Mouse (Mus musculus) liver, embryonic 12.5 days (tissue): ENCODE results near the gene Rnf126. TPM values are rescaled to one million over a fixed set of nuclear protein-coding genes. Genes with fewer than 3 reads are reported as not detected.

Experiments used
- ATAC-seq: fragments of 200-750 bp; cut with Nextera tagmentation; 2 replicates; pipeline ENCODE4 v1.8.0; 2017; ENCODE audit warnings: moderate number of reproducible peaks, mild to moderate bottlenecking, moderate library complexity
- H3K27ac ChIP-seq: fragments of 300-500 bp; sonication (generic); 2 replicates; pipeline ENCODE4 v1.5.1; 2016; ENCODE audit warnings: mild to moderate bottlenecking
- H3K27me3 ChIP-seq: fragments of 300-500 bp; sonication (generic); replicated peaks from 2 replicates; pipeline ENCODE4 v1.6.1; 2016; ENCODE audit warnings: mild to moderate bottlenecking, moderate library complexity
- H3K36me3 ChIP-seq: fragments of 300-500 bp; sonication (generic); 2 replicates; pipeline ENCODE4 v1.6.1; 2016; ENCODE audit warnings: mild to moderate bottlenecking, moderate library complexity
- H3K4me1 ChIP-seq: fragments of 300-500 bp; sonication (generic); 2 replicates; pipeline ENCODE4 v1.6.1; 2016
- H3K4me2 ChIP-seq: fragments of 300-500 bp; sonication (generic); 2 replicates; pipeline ENCODE4 v1.6.1; 2016; ENCODE audit warnings: mild to moderate bottlenecking, moderate library complexity
- H3K4me3 ChIP-seq: fragments of 300-500 bp; sonication (generic); 2 replicates; pipeline ENCODE4 v1.5.1; 2016; ENCODE audit warnings: mild to moderate bottlenecking, moderate library complexity
- H3K9ac ChIP-seq: fragments of 300-500 bp; sonication (generic); 2 replicates; pipeline ENCODE4 v1.6.1; 2016; ENCODE audit warnings: mild to moderate bottlenecking, moderate library complexity
- H3K9me3 ChIP-seq: fragments of 300-500 bp; sonication (generic); replicated peaks from 2 replicates; pipeline ENCODE4 v1.6.1; 2016; ENCODE audit warnings: mild to moderate bottlenecking, moderate library complexity
- WGBS: fragments of 180-500 bp; shearing (Covaris S2); methylation state at CpG from one replicate; pipeline ENCODE4 v1.1.7; 2016; ENCODE audit not compliant: insufficient replicate concordance; 5-methylcytosine and 5-hydroxymethylcytosine counted together
- polyA plus RNA-seq: library from polyadenylated mRNA; unstranded; fragments of >200 nt; fragmentation: Nextera tagmentation; extraction: Ambion mirVana; gene quantifications from 2 replicates; pipeline ENCODE4 v1.2.1, GENCODE M21; 2016

Gene Rnf126
- polyA plus RNA-seq, 1 experiment from 2014 or later = 80.4 TPM

DNA sequence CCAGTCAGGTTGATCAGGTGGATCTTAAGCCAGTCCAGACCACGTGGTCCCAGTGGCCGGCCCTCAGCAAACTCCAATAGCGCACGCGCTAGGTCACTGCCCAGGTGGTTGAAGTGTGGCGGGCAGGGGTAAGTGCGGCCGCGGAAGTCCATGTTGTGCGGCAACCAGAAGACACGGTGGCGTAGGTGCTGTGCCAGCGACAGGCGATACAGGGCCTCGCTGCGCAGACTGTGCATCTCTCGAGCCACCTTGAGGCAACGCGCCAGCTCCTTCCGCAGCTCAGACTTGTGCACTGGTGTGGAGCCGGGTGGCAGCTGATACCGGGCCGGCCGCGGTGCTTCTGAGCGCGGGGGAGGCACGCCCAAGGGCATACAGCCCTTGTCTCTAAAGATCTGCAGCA is 27.5 kb downstream of the Rnf126 start:
- H3K36me3 ChIP-seq = peaks cover 99% of the 10 kb centered on the region
- peaks cover 19% of the 10 kb centered on the region; the same call in 1 of the 2 replicates for H3K9me3 ChIP-seq
- no peak overlapping the region for H3K4me2 ChIP-seq
- no peak overlapping the region for H3K4me3 ChIP-seq
- 90% methylated on average over 28 of the region's 28 CpGs for WGBS
- peaks cover 15% of the 10 kb centered on the region for H3K27me3 ChIP-seq
- no peak overlapping the region for H3K27ac ChIP-seq
- no peak for ATAC-seq
- H3K4me1 ChIP-seq = no peaks in the 10 kb centered on the region
- no peak overlapping the region for H3K9ac ChIP-seq

DNA sequence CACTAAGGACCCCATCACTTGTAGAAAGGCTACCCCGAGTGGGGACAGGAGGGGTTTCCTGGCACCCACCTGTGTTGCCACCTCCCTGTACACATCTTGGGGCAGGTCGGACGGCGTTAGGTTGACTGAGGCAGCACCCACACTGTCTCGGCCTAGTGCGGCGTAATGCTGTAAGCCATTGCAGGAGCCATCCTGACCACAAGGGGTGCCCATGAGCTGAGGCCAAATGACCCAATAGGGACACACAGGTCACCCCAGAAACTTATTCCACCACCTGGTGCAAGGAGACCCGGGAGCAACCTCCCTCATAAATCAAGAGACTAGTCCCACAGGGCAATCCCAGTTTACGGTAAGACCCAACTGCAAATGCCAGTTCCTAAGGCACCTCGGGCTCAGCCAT is 28.5 kb downstream of the Rnf126 start:
- H3K27me3 ChIP-seq = peaks cover 15% of the 10 kb centered on the region
- H3K9ac ChIP-seq = no peak overlapping the region
- no peak overlapping the region for H3K4me2 ChIP-seq
- H3K9me3 ChIP-seq = peaks cover 19% of the 10 kb centered on the region; the same call in 1 of the 2 replicates
- peaks cover 96% of the 10 kb centered on the region for H3K36me3 ChIP-seq
- ATAC-seq = no peak
- 91% methylated on average over 10 of the region's 10 CpGs for WGBS
- no peak overlapping the region for H3K4me3 ChIP-seq
- H3K4me1 ChIP-seq = no peaks in the 10 kb centered on the region
- H3K27ac ChIP-seq = no peak overlapping the region

DNA sequence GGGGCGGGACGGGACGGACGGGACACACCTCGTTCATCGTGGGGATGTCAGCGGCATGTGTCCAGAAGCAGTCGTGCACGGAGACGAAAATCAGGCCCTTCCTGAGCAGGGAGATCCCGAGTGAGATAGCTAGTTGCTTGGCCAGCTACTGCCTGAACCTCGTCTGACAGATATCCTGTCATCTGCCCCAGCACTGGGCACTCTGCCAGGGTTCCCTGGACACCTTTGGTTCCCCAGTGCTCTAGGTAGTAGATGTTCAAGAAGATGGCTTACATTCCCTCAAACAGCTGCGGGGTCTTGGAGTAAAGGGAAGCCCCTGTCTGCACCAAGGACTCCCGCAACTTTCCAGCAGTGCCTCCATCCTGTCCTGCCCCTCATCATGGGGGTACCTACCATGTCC is 30.0 kb downstream of the Rnf126 start:
- Histone ChIP-seq H3K9ac (no peak overlapping the region), H3K4me1 (no peaks in the 10 kb centered on the region), H3K9me3 (peaks cover 19% of the 10 kb centered on the region; the same call in 1 of the 2 replicates), H3K36me3 (peaks cover 82% of the 10 kb centered on the region), H3K27me3 (peaks cover 15% of the 10 kb centered on the region), H3K4me3 (no peak overlapping the region), H3K27ac (no peak overlapping the region), H3K4me2 (no peak overlapping the region)
- 87% methylated on average over 14 of the region's 14 CpGs for WGBS
- ATAC-seq = no peak

DNA sequence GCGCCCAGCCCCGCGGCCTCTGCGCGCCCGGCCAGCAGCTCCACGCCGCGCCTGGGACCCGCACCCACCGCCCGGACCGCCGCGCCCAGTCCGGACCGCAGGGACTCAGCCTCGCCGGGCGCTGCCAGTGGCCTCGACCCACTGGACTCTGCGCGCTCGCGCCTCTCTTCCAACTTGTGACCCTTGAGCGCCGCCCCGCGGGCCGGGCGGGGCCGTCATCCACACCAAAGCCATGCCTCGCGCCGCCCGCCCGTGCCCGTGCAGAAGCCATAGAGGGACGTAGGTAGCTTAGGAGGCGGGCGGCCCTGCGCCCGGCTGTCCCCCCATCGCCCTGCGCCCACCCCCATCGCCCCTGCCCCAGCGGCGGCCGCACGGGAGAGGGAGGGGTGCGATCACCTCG is 31.4 kb downstream of the Rnf126 start:
- Histone ChIP-seq H3K9me3 (peaks cover 19% of the 10 kb centered on the region; the same call in 1 of the 2 replicates), H3K27ac (no peak overlapping the region), H3K4me2 (peak overlapping the region; percentile 28), H3K4me1 (no peaks in the 10 kb centered on the region), H3K36me3 (peaks cover 69% of the 10 kb centered on the region), H3K4me3 (no peak overlapping the region; the same call in 1 of the 2 replicates), H3K27me3 (peaks cover 15% of the 10 kb centered on the region), H3K9ac (no peak overlapping the region)
- ATAC-seq = no peak
- WGBS = 47% methylated on average over 52 of the region's 52 CpGs

DNA sequence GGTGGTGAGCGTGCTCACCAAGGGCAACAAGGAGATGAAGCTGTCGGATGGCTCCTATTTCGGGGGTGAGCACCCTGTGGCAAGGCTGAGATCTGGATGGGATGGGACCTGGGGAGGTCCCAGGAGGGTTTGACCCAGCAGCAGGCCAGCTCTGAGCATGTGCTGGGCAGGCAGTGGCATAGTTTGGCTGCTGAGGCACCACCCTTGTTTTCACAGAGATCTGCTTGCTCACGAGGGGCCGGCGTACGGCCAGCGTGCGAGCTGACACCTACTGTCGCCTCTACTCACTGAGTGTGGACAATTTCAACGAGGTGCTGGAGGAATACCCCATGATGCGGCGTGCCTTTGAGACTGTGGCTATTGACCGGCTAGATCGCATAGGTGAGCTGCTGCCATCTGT is 32.9 kb downstream of the Rnf126 start:
- no peaks in the 10 kb centered on the region for H3K4me1 ChIP-seq
- H3K36me3 ChIP-seq = peaks cover 54% of the 10 kb centered on the region
- WGBS = 90% methylated on average over 15 of the region's 15 CpGs
- peaks cover 11% of the 10 kb centered on the region; the same call in 1 of the 2 replicates for H3K9me3 ChIP-seq
- H3K4me2 ChIP-seq = no peak overlapping the region
- peaks cover 23% of the 10 kb centered on the region for H3K27me3 ChIP-seq
- ATAC-seq = no peak
- H3K9ac ChIP-seq = no peak overlapping the region
- H3K27ac ChIP-seq = no peak overlapping the region
- H3K4me3 ChIP-seq = no peak overlapping the region

DNA sequence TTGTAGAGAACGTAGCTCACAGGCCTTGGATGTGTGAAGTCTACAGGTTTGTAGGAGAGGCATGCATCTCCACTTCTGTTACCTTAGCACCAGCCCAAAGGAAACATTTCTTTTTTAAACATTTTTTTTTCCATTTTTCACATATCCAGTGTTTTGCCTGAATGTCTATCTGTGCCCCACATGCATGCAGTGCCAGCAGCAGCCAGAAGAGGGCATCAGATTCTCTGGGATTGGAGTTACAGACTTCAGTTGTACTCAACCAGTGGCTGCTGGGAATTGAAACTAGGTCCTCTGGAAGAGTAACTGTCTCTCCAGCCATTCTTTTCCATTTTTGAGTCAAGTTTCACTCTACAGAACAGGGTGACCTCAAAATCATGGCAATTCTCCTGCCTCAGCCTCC is 34.3 kb downstream of the Rnf126 start:
- Histone ChIP-seq H3K9ac (no peak overlapping the region), H3K4me3 (no peak overlapping the region), H3K36me3 (peaks cover 40% of the 10 kb centered on the region), H3K4me2 (no peak overlapping the region), H3K27me3 (peaks cover 37% of the 10 kb centered on the region), H3K4me1 (no peaks in the 10 kb centered on the region), H3K27ac (no peak overlapping the region), H3K9me3 (peaks cover 12% of the 10 kb centered on the region; the same call in 1 of the 2 replicates)
- no peak for ATAC-seq
- 67% methylated on average over 1 of the region's 1 CpGs for WGBS

DNA sequence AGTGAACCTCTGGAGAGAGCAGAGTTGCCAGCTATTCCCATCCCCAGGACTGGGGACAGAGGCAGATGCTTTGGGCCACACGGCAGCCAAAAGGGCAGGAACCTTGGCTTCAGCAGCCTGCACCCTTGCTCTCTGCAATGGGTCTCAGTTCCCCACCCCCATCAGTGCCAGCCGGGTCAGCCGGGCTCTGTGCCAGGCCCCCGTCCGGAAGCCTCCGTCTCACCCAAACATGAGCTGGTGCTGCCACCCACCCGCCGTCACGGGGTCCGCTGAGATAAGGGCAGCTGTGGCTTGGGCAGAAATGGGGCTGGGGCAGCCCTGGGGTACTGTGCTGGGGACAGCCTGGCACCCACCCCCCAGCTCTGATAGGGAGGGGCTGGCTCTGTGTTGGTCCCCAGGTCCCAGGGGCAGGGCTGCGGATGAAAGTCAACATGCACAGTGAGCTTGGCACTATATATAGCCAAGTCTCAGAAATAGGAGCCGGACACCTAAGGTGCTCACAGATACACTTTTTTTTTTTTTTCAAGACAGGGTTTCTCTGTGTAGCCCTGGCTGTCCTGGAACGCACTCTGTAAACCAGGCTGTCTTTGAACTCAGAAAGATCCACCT is 37.3 kb downstream of the Rnf126 start:
- Histone ChIP-seq H3K4me3 (no peak overlapping the region), H3K36me3 (peaks cover 10% of the 10 kb centered on the region), H3K4me1 (no peaks in the 10 kb centered on the region), H3K9me3 (0 out of 2 replicates have a peak, but pooled peaks cover 6% of the 10 kb centered on the region), H3K9ac (no peak overlapping the region), H3K4me2 (no peak overlapping the region), H3K27me3 (peaks cover 25% of the 10 kb centered on the region), H3K27ac (no peak overlapping the region)
- ATAC-seq = no peak
- WGBS = 68% methylated on average over 13 of the region's 13 CpGs

DNA sequence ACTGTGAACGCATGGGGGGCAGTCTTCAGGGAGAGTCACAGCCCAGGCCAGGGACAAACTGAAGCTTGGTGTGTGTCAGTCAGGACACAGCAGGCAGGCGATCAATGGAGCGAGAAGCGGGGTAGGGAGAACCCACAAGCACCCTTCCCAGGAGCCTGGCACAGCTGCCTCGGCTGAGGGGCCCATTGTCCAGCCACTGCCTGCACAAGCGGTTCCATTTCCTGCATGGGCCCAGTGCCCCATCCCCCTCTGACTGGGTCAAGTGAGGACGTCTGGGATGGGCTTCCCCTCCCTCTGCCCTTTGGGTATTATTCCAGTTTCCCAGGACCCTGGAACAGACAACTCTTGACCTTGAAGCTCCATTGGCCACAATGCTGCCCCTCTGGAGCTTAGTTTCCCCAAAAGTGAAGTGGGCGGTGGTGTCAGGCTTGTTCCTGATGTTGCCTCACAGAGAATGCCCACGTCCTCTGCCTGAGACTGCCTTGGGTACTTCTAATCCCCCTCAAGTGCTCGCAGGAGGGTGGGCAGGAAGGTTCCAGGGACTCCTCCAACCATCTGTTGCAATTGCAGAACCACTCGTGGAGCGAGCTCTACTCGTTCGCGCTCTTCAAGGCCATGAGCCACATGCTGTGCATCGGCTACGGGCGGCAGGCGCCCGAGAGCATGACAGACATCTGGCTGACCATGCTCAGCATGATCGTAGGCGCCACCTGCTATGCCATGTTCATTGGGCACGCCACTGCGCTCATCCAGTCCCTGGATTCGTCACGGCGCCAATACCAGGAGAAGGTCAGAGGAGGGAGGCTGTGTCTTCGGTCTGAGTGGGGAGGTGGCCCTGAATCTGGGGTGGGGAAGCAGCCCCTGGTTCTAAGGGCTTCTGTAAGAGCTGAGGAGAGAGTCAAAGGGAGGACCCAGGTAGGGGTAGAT is 38.2 kb downstream of the Rnf126 start:
- ATAC-seq = no peak
- no peak overlapping the region for H3K4me2 ChIP-seq
- peaks cover 1% of the 10 kb centered on the region for H3K36me3 ChIP-seq
- H3K4me1 ChIP-seq = no peaks in the 10 kb centered on the region
- no peak overlapping the region for H3K9ac ChIP-seq
- 58% methylated on average over 28 of the region's 28 CpGs for WGBS
- peaks cover 32% of the 10 kb centered on the region for H3K27me3 ChIP-seq
- no peak overlapping the region for H3K27ac ChIP-seq
- 0 out of 2 replicates have a peak, but pooled peaks cover 6% of the 10 kb centered on the region for H3K9me3 ChIP-seq
- H3K4me3 ChIP-seq = no peak overlapping the region

DNA sequence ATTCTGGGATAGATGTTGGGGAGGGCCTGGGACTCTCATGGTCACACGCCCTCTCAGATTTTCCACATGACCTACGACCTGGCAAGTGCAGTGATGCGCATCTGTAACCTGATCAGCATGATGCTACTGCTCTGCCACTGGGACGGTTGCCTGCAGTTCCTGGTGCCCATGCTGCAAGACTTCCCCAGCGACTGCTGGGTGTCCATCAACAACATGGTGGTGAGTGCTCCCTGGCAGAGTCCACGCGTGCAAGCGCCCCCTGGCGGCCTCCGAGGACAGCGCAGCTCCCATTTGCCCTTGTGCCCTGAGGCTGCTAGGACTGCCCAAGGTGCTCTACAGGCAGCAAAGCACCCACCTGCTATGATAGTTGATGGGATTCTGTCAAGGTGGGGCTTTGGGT is 40.7 kb downstream of the Rnf126 start:
- 29% methylated on average over 11 of the region's 11 CpGs for WGBS
- peak; percentile 69; the same call in 1 of the 2 replicates for ATAC-seq
- no peak overlapping the region for H3K4me2 ChIP-seq

DNA sequence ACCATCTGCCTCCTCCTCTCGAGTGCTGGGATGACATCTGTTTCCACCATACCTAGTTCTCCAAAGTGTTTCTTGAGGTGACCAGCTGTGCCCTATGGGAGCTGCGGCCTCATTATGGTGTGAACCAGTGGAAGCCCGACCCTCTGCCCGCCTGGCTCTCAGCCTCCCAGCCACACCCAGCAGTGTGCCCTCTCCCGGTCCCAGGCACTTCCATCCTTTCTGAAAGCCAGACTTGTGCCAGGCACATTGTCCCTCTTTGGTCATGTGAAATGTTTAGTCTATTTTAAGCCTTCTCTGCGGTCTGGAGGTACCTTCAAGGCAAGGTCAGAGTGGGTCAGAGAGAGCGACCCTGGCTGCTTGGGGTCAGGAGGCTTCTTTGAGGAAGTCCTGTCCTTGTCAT is 43.1 kb downstream of the Rnf126 start:
- Histone ChIP-seq H3K27ac (no peak overlapping the region), H3K36me3 (no peaks in the 10 kb centered on the region), H3K4me3 (no peak overlapping the region), H3K9ac (no peak overlapping the region), H3K9me3 (0 out of 2 replicates have a peak, but pooled peaks cover 6% of the 10 kb centered on the region), H3K27me3 (peaks cover 71% of the 10 kb centered on the region), H3K4me1 (no peaks in the 10 kb centered on the region), H3K4me2 (no peak overlapping the region)
- 62% methylated on average over 7 of the region's 7 CpGs for WGBS
- ATAC-seq = no peak

More for the DNA sequence above, 40.7 kb downstream of the Rnf126 start:
- H3K27ac ChIP-seq = no peak overlapping the region
- H3K4me3 ChIP-seq = no peak overlapping the region
- no peaks in the 10 kb centered on the region for H3K36me3 ChIP-seq
- H3K9me3 ChIP-seq = 0 out of 2 replicates have a peak, but pooled peaks cover 6% of the 10 kb centered on the region
- H3K27me3 ChIP-seq = peaks cover 56% of the 10 kb centered on the region
- H3K4me1 ChIP-seq = no peaks in the 10 kb centered on the region
- H3K9ac ChIP-seq = no peak overlapping the region

DNA sequence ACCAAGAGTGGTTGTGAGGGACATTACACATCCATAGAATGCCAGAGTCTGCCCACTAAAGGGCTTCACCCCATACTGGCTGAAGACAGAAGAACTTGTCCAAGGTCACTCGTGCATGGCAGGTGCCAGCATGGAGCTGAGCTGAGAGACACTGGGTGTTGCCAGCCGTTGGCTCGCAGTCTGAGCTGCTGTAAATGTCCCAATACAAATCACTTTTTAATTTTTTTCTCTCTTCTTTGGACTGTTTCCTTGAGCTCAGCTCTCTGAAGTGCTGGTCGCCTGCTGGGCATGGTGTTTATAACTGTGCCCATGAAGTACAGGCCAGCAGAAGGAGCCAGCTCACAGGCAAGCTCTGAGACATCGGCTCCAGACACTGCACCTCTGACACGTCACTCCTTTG is 43.7 kb downstream of the Rnf126 start:
- Histone ChIP-seq H3K4me2 (no peak overlapping the region), H3K4me1 (no peaks in the 10 kb centered on the region), H3K27ac (no peak overlapping the region), H3K4me3 (no peak overlapping the region), H3K9ac (no peak overlapping the region), H3K27me3 (peaks cover 71% of the 10 kb centered on the region), H3K9me3 (0 out of 2 replicates have a peak, but pooled peaks cover 6% of the 10 kb centered on the region), H3K36me3 (no peaks in the 10 kb centered on the region)
- WGBS = 57% methylated on average over 6 of the region's 6 CpGs
- ATAC-seq = no peak

DNA sequence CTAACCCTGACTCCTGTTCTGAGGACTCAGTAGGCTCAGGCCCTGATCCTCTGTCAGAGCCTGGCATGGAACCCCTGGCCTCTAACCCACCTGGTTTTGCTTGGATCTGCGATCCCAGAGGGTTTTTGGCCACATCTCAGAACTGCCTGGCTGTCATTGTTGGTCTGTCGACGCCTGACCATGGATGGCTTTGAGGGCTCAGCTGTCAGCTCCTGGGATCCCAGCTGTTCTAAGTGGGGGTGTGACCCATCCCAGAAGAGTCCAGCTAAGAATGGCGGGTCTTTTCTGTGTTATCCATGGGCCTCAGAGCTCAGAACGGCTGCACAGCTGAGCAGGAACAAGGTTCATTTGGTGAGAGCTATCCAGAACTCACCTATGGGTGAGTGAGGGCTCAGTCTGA is 45.7 kb downstream of the Rnf126 start:
- no peaks in the 10 kb centered on the region for H3K36me3 ChIP-seq
- peaks cover 18% of the 10 kb centered on the region for H3K4me1 ChIP-seq
- no peaks in the 10 kb centered on the region for H3K9me3 ChIP-seq
- H3K9ac ChIP-seq = no peak overlapping the region
- no peak overlapping the region for H3K4me3 ChIP-seq
- no peak for ATAC-seq
- no peak overlapping the region for H3K27ac ChIP-seq
- peaks cover 81% of the 10 kb centered on the region for H3K27me3 ChIP-seq
- H3K4me2 ChIP-seq = no peak overlapping the region
- WGBS = 46% methylated on average over 5 of the region's 5 CpGs
